Mouse (Mus musculus) gonadal fat pad, adult 2 months (tissue): ENCODE data around the gene Ewsr1. TPM values are rescaled to one million over a fixed set of nuclear protein-coding genes. Genes with fewer than 3 reads are reported as not detected.

Experiments
- polyA plus RNA-seq: library from polyadenylated mRNA; depleted of rRNA; stranded (reverse); fragments of >200 nt; gene quantifications from 2 replicates; pipeline ENCODE4 v1.2.3, GENCODE M21; 2012; rRNA removed

Ewsr1 gene
- polyA plus RNA-seq, 1 experiment, result 449 TPM

Other genes starting within 250 kb of the Ewsr1 start
- 41.0 and 45.8 TPM in 2 replicates for gene Nf2, start 249.7 kb downstream of the Ewsr1 start, polyA plus RNA-seq
- 19.6 and 19.9 TPM in 2 replicates for gene Nipsnap1, start 225.3 kb downstream of the Ewsr1 start, polyA plus RNA-seq
- 17.9 and 21.3 TPM in 2 replicates for gene Thoc5, start 203.9 kb downstream of the Ewsr1 start, polyA plus RNA-seq
- gene Nefh, start 151.2 kb downstream of the Ewsr1 start, polyA plus RNA-seq, result 0.03 and 0.16 TPM in 2 replicates
- 102 and 104 TPM in 2 replicates for gene Ap1b1, start 112.4 kb downstream of the Ewsr1 start, polyA plus RNA-seq
- 36.5 and 47.3 TPM in 2 replicates for gene Rasl10a, start 41.1 kb downstream of the Ewsr1 start, polyA plus RNA-seq
- 157 and 228 TPM in 2 replicates for gene Gas2l1, start 33.9 kb downstream of the Ewsr1 start, polyA plus RNA-seq
- 69.3 and 74.2 TPM in 2 replicates for gene Rhbdd3, start 340 bp downstream of the Ewsr1 start, polyA plus RNA-seq
- 120 and 182 TPM in 2 replicates for gene Emid1, start 53.0 kb upstream of the Ewsr1 start, polyA plus RNA-seq
- gene Kremen1, start 162.3 kb upstream of the Ewsr1 start, polyA plus RNA-seq, result 23.9 and 32.2 TPM in 2 replicates